Mouse (Mus musculus): Measurements from ENCODE around the gene Mepe.

GRCm38 (mm10) chr5:104335962-104336361 lies 10.8 kb downstream of the Mepe start:
- no peak for TF ChIP-seq CTCF (IDR thresholded peaks at IDR 0.05; ENCODE audit: low read depth)
- TF ChIP-seq EP300 (IDR thresholded peaks at IDR 0.05; ENCODE audit: low read depth) = no peak

Measured in liver, postnatal 0 days (tissue).